Mouse (Mus musculus) kidney, embryonic 16.5 days (tissue): ENCODE measurements at regions not wholly inside any gene's neighbourhood (a gene's known extent, or its start where the extent isn't known, plus 50 kb on each side); places are given as distances from the start of the nearest gene placed in this dataset.

Experiments
- ATAC-seq: fragments of 200-750 bp; cut with Nextera tagmentation; 2 replicates; pipeline ENCODE4 v1.8.0; 2017; ENCODE audit warnings: moderate TSS enrichment; ENCODE audit not compliant: low FRiP score, low TSS enrichment
- H3K27ac ChIP-seq: fragments of 300-500 bp; sonication (generic); 2 replicates; pipeline ENCODE4 v1.5.1; 2014; ENCODE audit warnings: low read length
- H3K27me3 ChIP-seq: fragments of 300-500 bp; sonication (generic); 2 replicates; pipeline ENCODE4 v1.6.1; 2014; ENCODE audit warnings: low read length, control low read depth, mixed read lengths; ENCODE audit not compliant: insufficient read depth
- H3K36me3 ChIP-seq: fragments of 300-500 bp; sonication (generic); 2 replicates; pipeline ENCODE4 v1.6.1; 2014; ENCODE audit warnings: low read length, control low read depth, mixed read lengths; ENCODE audit not compliant: insufficient read depth
- H3K4me1 ChIP-seq: fragments of 300-500 bp; sonication (generic); 2 replicates; pipeline ENCODE4 v1.6.1; 2014; ENCODE audit warnings: low read length, control low read depth, mixed read lengths; ENCODE audit not compliant: insufficient read depth
- H3K4me2 ChIP-seq: fragments of 300-500 bp; sonication (generic); replicated peaks from 2 replicates; pipeline ENCODE4 v1.6.1; 2014; ENCODE audit warnings: low read depth, low read length
- H3K4me3 ChIP-seq: fragments of 300-500 bp; sonication (generic); 2 replicates; pipeline ENCODE4 v1.5.1; 2014; ENCODE audit warnings: mild to moderate bottlenecking, low read length
- H3K9ac ChIP-seq: fragments of 300-500 bp; sonication (generic); replicated peaks from 2 replicates; pipeline ENCODE4 v1.6.1; 2014; ENCODE audit warnings: low read length
- H3K9me3 ChIP-seq: fragments of 300-500 bp; sonication (generic); 2 replicates; pipeline ENCODE4 v1.6.1; 2016; ENCODE audit warnings: low read length, control low read depth
- WGBS: fragments of 180-500 bp; shearing (Covaris S2); extraction: QIAGEN DNeasy Blood & Tissue Kit; methylation state at CpG from one replicate; pipeline ENCODE4 v1.1.7; 2014; 5-methylcytosine and 5-hydroxymethylcytosine counted together

DNA sequence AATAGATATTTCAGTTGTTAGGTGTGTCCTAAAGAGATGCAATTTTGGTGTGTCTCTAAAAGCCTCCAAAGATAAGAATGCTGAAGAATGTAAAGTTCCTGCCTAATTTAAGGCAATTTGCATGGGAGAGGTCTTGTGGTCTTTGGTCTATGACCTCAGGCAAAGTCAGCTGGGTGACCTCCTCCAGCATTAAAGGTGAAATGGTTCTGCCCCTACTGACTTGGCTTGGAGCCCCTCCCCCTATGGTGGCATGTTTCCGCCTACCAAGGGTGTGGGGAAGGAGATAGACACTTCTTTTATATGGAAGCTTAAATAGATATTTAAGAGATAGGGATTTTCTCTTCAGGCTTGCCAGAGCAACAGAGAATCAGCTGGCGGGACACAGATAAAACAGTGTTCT lies 111.8 kb upstream of the Samsn1 start:
- Histone ChIP-seq H3K9ac (no peak overlapping the region), H3K4me2 (no peak overlapping the region), H3K27me3 (no peaks in the 10 kb centered on the region), H3K27ac (no peak overlapping the region), H3K36me3 (no peaks in the 10 kb centered on the region), H3K9me3 (no peaks in the 10 kb centered on the region), H3K4me3 (no peak overlapping the region), H3K4me1 (no peaks in the 10 kb centered on the region)
- no peak for ATAC-seq
- WGBS = 85% methylated on average over 2 of the region's 2 CpGs

GRCm38 (mm10) chr16:76130486-76130885 lies 108.4 kb upstream of the Samsn1 start:
- H3K27me3 ChIP-seq = no peaks in the 10 kb centered on the region
- H3K4me1 ChIP-seq = no peaks in the 10 kb centered on the region
- ATAC-seq = no peak
- WGBS = 84% methylated on average over 9 of the region's 9 CpGs
- no peak overlapping the region for H3K4me2 ChIP-seq
- H3K27ac ChIP-seq = no peak overlapping the region
- no peak overlapping the region for H3K9ac ChIP-seq
- no peak overlapping the region for H3K4me3 ChIP-seq
- no peaks in the 10 kb centered on the region for H3K36me3 ChIP-seq
- H3K9me3 ChIP-seq = no peaks in the 10 kb centered on the region

DNA sequence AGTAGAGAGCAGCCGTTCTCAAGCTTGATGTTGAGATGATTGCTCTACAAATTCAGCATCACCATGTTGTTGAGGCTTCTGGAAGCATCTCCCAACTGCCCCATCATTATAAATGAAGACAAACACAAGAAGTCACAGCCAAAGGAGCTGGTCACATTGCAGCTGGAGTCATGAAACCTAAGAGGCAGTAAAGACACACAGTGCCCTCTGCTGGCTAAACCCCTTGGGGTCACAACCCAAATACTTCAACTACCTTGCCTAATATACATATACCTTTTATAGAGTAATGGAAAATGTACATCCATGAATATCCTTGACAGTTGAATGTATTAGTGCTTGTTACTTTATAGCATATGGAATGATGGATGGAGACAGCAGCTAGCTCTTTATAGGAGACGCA lies 107.9 kb upstream of the Samsn1 start:
- Histone ChIP-seq H3K27me3 (no peaks in the 10 kb centered on the region), H3K4me1 (no peaks in the 10 kb centered on the region), H3K4me3 (no peak overlapping the region), H3K36me3 (no peaks in the 10 kb centered on the region), H3K9ac (no peak overlapping the region), H3K27ac (no peak overlapping the region), H3K4me2 (no peak overlapping the region), H3K9me3 (no peaks in the 10 kb centered on the region)
- WGBS = 93% methylated on average over 2 of the region's 2 CpGs
- ATAC-seq = no peak

GRCm38 (mm10) chr16:76123021-76123384 lies 100.9 kb upstream of the Samsn1 start:
- no peak overlapping the region for H3K9ac ChIP-seq
- H3K27me3 ChIP-seq = no peaks in the 10 kb centered on the region
- H3K36me3 ChIP-seq = no peaks in the 10 kb centered on the region
- no peak for ATAC-seq
- no peaks in the 10 kb centered on the region for H3K4me1 ChIP-seq
- 48% methylated on average over 5 of the region's 5 CpGs for WGBS
- H3K4me2 ChIP-seq = no peak overlapping the region
- no peak overlapping the region for H3K27ac ChIP-seq
- no peak overlapping the region for H3K4me3 ChIP-seq
- no peaks in the 10 kb centered on the region for H3K9me3 ChIP-seq

DNA sequence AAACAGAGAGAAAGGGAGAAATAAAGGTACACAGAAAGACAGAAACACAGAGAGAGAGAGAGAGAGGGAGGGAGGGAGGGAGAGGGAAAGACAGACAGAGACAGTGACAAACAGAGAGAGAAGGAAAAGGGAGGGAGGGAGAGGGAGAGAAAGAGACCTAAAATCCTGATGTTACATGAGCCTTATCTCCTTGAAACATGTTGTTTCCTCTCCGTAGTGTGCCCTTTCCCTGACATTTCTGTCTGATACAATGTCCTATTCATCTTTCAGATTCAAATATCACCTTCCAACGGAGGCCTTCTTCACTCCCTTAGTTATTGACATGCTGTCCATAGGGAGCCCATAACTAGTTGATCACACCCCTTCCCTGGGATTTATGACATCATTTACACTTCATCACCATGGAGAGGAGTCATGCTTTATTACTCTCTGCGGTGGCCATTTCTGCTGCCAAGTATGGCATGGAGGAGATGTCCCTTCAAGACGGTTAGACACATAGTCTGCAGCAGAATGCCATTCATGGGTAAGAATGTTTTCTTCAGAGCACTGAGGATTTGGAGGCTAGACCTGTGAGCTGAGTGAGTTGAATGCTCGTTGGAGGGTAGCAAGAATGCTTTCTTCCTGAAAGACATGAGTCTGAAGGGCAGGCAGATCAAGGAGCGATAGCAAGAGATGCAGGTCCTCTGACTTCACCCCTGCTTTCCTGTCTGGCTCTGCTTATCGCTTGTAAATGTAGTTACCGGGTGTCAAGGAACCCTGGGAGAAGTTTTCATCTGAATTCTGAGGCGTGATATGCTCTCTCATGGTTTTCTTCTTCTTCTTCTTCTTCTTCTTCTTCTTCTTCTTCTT lies 100.3 kb upstream of the Samsn1 start:
- no peak overlapping the region for H3K9ac ChIP-seq
- no peak overlapping the region for H3K4me3 ChIP-seq
- no peaks in the 10 kb centered on the region for H3K9me3 ChIP-seq
- H3K36me3 ChIP-seq = no peaks in the 10 kb centered on the region
- H3K27ac ChIP-seq = no peak overlapping the region
- H3K4me2 ChIP-seq = no peak overlapping the region
- no peaks in the 10 kb centered on the region for H3K4me1 ChIP-seq
- no peak for ATAC-seq
- WGBS = 68% methylated on average over 9 of the region's 9 CpGs
- no peaks in the 10 kb centered on the region for H3K27me3 ChIP-seq

DNA sequence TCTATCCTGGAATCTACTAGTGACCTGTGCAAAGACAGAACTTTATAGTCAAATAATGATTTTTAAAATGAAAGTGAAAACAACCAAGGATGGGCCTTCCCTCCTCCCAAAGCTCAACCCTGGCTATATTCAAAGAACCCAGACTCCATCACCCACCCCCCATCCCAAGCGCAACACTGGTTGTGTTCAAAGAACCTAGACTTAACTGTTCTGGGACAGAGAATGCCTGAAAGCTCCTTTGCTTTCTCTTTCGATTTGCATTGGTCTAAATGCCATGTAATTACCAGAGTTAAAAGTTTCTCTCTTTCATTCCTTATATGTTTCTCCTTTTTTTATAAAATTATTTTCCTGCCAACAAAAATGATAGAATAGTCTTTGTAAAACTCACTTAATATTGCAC lies 98.6 kb upstream of the Samsn1 start:
- Histone ChIP-seq H3K27ac (no peak overlapping the region), H3K27me3 (no peaks in the 10 kb centered on the region), H3K9me3 (no peaks in the 10 kb centered on the region), H3K4me1 (no peaks in the 10 kb centered on the region), H3K4me2 (no peak overlapping the region), H3K9ac (no peak overlapping the region), H3K36me3 (no peaks in the 10 kb centered on the region), H3K4me3 (no peak overlapping the region)
- WGBS = 96% methylated on average over 2 of the region's 2 CpGs
- ATAC-seq = no peak

- Histone ChIP-seq H3K9ac (no peak overlapping the region), H3K4me2 (no peak overlapping the region), H3K27ac (no peak overlapping the region), H3K27me3 (no peaks in the 10 kb centered on the region), H3K4me1 (peaks cover 4% of the 10 kb centered on the region; the same call in 1 of the 2 replicates), H3K4me3 (no peak overlapping the region), H3K36me3 (no peaks in the 10 kb centered on the region), H3K9me3 (no peaks in the 10 kb centered on the region)
- no peak for ATAC-seq
- 95% methylated on average over 3 of the region's 3 CpGs for WGBS
These were observed 88.3 kb upstream of the Samsn1 start for GRCm38 (mm10) chr16:76110383-76110782.

- 77% methylated on average over 2 of the region's 2 CpGs for WGBS
- Histone ChIP-seq H3K4me1 (peaks cover 4% of the 10 kb centered on the region; the same call in 1 of the 2 replicates), H3K27me3 (no peaks in the 10 kb centered on the region), H3K27ac (no peak overlapping the region), H3K9me3 (no peaks in the 10 kb centered on the region), H3K9ac (no peak overlapping the region), H3K4me3 (no peak overlapping the region), H3K4me2 (no peak overlapping the region), H3K36me3 (no peaks in the 10 kb centered on the region)
- ATAC-seq = no peak
These were observed 86.4 kb upstream of the Samsn1 start for GRCm38 (mm10) chr16:76108464-76108863.

DNA sequence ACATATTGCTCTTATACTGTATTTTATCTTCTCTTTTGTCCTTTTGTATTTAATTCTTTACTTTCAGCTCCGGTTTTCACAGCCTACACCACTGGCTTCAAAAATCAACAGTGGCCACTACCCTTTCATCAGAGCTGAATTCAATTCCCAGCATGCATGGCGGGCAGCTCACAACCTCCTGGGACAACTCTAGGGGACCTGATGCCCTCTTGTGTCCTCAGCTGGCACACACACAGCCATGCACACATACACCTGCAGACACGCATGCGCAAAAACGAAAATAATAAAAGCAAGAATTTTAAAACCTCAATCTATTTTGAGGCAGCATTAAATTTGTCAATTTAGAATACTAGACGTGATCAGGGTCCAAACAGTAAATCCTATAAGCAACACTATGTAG lies 82.6 kb upstream of the Samsn1 start:
- Histone ChIP-seq H3K36me3 (no peaks in the 10 kb centered on the region), H3K4me1 (no peaks in the 10 kb centered on the region), H3K4me2 (no peak overlapping the region), H3K27ac (no peak overlapping the region), H3K4me3 (no peak overlapping the region), H3K9ac (no peak overlapping the region), H3K27me3 (no peaks in the 10 kb centered on the region), H3K9me3 (no peaks in the 10 kb centered on the region)
- 91% methylated on average over 6 of the region's 6 CpGs for WGBS
- no peak for ATAC-seq

GRCm38 (mm10) chr16:76101773-76102172 lies 79.7 kb upstream of the Samsn1 start:
- Histone ChIP-seq H3K4me1 (no peaks in the 10 kb centered on the region), H3K4me3 (no peak overlapping the region), H3K9ac (no peak overlapping the region), H3K36me3 (no peaks in the 10 kb centered on the region), H3K9me3 (no peaks in the 10 kb centered on the region), H3K4me2 (no peak overlapping the region), H3K27ac (no peak overlapping the region), H3K27me3 (no peaks in the 10 kb centered on the region)
- WGBS = 78% methylated on average over 3 of the region's 3 CpGs
- no peak for ATAC-seq
